Mouse (Mus musculus): ENCODE measurements around the gene Tmem132d.
"Not testable (repeated sequence)": the region's sequence is repeated elsewhere in the genome, so short reads cannot be mapped to it uniquely, and the experiment has no call there.

The Tmem132d gene

GRCm38 (mm10) chr5:127781221-127781620 lies 651.7 kb downstream of the Tmem132d start:
- no peak for DNase-seq (ENCODE audit: low spot score)

DNA sequence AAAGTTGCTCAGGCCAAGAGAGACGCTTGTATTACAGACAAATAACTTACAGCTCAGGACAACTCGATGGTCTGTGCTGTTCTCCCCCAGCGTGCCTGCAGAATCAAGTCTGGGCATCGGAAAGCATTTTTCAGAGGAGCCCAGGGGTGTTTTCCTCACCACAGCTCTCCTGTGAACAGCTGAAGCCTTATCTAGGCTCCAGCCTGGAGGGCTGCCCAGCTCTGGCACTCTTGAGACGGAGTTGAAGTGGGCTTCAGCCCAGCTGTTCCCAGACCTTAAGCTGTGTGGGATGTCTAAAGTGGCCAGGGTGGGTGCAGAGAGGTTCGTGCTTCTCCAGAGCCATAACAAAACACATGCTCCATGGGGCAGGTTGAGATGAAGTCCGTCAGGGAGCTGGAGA lies 657.1 kb downstream of the Tmem132d start:
- DNase-seq (ENCODE audit: low spot score): no peak

- no peak for DNase-seq (ENCODE audit: low spot score)
These were observed 674.3 kb downstream of the Tmem132d start for GRCm38 (mm10) chr5:127758576-127758975.

- no peak for DNase-seq (ENCODE audit: low spot score)
These were observed 676.0 kb downstream of the Tmem132d start for GRCm38 (mm10) chr5:127756671-127757423.

GRCm38 (mm10) chr5:127756011-127756410 lies 676.9 kb downstream of the Tmem132d start:
- no peak for DNase-seq (ENCODE audit: low spot score)

- DNase-seq (ENCODE audit: low spot score): no peak
These were observed 677.3 kb downstream of the Tmem132d start for GRCm38 (mm10) chr5:127755594-127755993.

DNA sequence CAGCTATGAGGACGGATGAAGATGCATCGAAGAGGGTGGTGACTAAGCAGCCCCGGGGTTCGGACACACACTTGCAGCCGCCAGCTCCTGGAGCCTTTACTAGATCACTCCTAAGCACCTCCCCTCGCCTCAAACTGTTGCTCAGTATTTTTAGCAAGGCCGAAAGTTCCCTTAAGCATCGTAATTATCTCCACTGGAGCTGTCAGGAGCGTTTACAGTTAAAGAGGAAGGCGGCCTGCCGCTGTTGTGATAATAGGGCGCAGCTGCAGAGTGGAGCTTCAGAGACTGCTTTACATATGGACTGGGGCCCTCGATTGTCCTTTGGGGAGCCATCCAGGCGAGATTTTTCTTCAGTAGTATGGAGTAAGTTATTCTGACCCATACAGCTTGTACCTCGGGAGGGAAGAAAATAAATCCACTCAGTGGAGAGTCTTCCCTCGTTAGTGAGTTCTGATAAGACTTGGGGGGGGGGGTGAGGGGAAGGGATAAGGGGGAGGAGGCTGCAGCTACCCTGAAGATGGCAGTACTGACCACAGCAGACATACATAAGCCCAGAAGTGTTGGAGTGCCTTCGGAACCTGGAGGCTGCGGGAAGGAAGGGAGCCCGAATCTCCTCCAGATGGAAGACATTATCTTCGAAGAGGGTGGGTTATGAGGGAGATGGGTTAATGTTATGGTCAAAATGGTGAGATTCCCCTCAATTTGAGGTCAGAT lies 681.5 kb downstream of the Tmem132d start:
- DNase-seq (ENCODE audit: low spot score): peak; percentile 13

GRCm38 (mm10) chr5:127749540-127749939 lies 683.3 kb downstream of the Tmem132d start:
- not testable (repeated sequence) for DNase-seq (ENCODE audit: low spot score)

GRCm38 (mm10) chr5:127741331-127741730 lies 691.5 kb downstream of the Tmem132d start:
- peak; percentile 19 for DNase-seq (ENCODE audit: low spot score)

Measured in left cerebral cortex, adult 11 months (tissue).